Mouse (Mus musculus) spleen, postnatal 10 days (tissue): Measurements from ENCODE around the gene Luc7l3.

Source experiments
- DNase-seq, 2 experiments: peaks; one replicate each; pipeline ENCODE4 v3.0.0; 2021 to 2022; ENCODE audit warnings: low spot score in 2 of 2

Gene Luc7l3

DNA sequence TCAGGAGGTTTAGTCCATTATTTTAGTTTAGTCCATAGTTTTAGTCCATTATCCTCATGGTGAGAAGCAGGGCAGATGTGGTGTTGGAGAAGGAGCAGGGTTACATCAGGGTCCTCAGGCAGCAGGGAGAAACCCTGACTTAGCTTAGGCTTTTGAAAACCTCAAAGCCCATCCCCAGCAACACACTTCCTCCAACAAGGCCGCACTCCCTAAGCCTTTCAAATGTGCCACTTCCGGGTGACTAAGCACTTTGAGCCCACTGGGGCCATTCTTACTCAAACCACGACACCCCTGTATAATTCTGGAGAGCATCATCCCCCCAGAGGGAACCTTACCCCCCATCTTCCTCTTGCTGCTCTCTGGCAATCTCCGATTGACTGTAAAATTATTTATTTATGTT lies 62.0 kb downstream of the Luc7l3 start:
- no peak for DNase-seq

DNA sequence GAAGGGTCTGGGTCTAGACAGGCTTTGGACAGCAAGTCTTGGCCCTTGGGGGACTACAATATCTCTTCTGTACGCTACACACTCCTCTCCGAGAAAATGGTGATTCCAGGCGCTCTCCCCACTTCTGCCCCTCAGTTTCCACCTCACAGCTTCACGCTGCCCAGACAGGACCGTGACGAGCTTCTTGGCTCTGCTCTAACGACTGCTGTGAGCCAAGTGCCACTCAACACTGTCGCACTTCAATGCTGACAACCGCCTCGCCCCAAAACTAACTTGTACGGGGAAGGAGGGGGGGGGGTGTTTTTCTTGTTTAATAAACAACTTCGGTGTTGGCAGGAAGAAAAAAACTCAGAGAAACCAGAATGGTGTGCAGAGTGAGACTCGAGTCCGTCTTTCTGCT lies 63.8 kb downstream of the Luc7l3 start:
- DNase-seq: no peak

DNA sequence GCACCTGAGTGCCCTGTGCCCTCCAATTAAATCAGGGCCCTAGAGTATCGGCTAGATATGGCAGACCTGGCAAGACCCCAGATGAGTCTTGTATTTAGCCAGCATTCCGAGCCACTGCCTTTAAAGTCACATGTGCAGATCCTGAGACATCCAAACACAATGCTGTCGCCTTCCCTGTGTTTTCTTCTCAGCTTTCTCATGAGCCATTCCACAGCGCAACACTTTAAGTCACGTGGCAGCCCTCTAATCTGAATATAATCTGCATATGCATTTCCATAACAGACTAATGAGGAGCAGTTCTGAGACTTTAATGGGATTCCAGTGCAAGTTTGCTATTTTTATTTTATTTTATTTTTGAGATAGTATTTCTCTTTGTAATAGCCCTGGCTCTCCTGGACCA lies 66.1 kb downstream of the Luc7l3 start:
- DNase-seq: no peak

DNA sequence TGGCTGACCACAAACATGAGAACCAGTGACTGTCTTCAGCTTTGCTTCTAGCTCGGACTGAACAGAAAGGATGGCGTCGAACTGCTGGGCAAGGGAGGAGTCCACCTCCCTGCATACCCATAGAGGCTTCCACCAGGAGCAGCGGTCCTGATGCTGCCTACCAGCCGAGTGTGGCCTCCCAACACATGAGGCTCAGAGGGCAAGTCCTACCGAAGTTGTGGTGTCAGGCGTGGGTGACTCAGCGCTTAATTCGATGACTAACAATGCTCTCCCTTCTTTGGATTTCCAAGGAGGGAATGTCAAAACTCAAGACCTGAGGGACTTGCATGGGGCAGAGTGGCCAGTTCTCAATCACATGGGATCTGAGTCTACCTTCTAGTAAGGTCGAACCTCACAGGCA lies 68.1 kb downstream of the Luc7l3 start:
- DNase-seq: no peak

DNA sequence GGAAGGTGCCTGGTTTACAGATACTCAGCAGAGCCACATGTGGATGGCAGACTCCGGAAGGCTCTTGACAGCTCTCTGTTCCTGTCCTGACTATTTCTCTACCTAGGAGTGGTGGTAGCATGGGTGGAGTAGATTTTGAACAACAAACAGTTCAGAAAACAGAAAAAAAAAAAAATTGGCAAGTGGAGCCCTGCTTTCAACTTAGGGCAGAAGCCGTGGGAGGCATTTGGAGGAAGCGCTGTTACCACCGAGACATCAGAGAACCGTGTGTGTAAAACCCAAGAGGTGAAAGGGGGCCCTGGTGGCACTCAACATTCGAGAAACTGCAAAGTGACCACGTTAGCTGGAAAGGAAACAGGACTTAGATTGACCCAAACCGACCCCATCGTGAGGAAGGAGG lies 68.6 kb downstream of the Luc7l3 start:
- no peak for DNase-seq

DNA sequence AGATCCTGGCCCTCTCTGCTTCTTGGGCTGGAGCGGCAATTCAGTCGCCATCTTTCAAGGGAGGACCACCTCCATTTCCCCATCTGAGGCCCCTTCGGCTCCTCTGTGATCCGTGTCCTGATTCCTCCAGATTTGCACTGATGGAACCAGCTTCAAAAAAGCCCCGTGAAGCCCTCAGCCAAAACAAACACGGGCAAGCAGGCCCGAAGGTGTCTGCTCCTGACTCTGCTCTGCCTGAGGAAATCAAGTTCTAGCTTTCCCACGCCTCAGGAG lies 75.1 kb downstream of the Luc7l3 start:
- no peak for DNase-seq

DNA sequence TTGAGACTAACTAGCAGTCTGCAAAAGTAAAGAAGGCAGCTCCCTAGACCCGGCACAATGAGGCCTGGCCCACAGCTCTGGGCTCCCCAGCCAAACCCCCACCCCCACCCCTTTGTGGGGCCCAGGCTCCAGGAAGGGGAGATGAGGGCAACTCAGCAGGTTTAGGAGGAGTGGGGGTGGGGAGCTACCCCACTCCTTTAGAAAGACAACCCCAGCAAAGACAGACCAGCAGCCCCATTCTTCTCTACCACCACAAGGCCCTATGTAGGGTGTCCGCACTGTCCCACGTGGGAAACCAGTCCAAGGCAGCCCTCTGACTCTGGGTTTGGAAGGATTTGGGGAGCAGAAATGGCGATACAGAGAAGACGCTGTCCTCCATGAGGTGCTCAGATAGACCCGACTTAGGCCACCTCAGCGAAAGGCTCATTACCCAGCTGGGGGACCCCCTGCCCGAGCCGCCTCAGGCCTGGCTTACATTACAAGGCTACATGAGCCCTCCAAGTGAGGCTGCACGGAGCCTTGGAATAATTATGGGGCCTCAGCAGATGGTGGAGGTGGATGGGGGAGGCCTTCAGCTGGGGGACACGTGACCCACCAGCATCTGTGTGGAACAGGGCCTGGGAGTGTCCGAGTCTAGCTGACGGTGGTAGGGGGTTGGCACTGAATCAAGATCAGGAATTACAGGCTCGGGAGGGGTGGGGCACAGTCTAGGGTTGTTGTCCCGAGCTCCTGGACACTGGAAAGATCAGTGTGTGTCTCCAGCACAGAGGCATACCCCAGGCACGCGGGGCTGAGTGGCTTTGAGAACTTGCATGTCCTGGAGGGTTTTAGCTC lies 75.6 kb downstream of the Luc7l3 start, which contains the start of gene Wfikkn2:
TSS of gene Wfikkn2 (minus strand) at position 51 of the 834 bp plus-strand sequence.
- no peak for DNase-seq

DNA sequence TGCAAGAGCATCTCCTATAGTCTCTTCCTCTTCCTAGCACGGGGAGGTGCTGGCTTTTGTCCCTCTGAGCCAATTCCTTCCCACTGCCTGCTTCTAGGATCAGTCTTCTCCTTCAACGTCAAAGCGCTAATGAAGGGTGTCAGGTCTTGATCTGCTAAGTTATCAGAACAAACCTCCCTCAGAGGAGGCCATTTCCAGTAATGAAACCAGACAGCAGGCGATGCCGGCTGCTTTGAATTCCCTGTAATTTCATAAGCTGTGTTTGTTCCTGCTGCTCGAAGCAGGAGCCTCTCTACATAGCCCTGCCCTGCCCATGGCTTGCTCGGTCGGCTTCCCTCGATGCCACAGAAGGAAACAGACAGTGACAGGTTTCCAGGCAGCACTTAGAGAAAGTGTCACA lies 77.4 kb downstream of the Luc7l3 start:
- no peak for DNase-seq

DNA sequence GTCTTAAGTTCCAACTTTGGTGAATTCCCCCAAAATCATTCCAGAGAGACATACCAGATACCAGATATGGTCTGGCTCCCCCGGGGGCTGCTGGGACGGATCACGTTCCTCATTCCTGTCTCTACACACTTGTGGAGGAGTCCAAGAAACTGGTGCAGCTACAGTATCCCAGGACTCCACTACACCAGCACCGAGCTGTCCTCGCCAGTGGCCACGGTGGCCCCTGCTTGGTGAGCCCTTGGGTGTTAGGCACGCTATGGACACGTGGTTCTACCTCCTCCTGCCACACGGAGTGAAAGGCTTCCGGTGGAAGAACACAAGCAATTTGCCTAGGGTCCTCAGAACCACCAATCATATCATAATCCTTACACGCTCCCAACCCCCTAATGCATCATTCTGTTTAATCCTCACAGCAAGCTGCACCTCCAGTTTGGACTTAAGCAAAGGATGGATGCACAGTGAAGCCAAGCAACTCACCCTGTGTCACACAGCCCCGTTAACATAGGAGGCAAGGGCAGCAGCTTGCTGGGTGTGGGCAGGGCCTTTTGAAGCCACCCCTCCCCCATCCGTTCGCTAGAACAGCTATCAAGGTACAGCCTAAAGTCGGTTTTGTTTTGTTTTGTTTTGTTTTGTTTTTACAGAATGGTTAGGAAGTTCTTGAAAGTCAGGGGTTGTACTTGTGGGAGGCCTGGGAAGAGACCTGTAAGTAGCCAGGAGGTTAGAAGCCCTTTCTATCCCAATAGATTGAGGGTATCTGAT lies 78.2 kb downstream of the Luc7l3 start:
- DNase-seq: no peak

DNA sequence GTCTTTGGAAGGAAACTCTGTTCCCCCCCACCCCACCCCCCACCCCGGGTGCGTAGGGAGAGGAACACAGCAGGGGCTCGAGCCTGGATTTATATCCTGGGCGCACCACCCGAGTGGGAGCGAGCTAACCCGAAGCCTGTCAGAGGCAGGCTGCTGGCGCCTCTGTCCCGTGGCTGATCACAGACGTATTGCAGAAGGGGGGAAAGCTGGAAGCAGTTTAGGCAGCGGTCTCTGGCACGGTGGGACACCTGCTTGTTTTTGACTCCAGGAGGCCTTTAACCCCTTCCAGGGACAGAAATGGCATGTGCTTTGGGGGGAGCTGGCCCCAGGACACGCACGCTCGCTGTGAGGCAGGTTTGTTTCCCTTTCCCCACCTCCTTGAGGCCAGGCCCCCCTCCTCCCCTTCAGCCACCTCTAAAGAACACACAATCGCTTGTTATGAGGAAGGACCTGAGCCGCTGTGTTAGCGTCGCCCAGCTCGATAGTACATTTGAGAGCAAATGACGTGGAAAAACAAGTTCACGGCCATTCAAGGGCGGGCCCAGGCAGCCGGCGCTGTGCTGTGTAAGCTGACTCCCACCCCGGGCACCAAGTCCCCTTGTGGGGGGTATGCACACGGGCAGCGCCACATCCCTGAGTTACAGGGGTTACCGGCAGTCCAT lies 78.9 kb downstream of the Luc7l3 start:
- DNase-seq: no peak

DNA sequence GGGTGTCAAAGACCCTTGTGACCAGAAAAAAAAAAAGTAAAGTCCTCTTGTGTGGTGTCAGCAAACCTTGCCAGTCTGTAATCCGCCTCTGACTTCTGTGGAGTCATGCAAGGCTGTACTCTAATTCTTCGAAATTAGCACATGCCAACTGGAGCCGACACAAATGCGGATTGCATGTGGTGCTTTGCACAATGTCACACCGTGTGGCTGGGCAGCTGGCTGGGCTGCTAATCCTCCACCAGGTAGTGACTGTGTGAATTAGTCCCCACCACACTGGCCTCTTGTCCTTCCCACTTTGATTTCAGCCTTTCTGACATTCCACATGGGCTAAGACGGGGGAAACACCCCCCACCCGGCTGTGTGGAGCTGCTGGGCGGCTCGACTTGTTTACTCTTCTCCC lies 82.1 kb downstream of the Luc7l3 start:
- DNase-seq: no peak

DNA sequence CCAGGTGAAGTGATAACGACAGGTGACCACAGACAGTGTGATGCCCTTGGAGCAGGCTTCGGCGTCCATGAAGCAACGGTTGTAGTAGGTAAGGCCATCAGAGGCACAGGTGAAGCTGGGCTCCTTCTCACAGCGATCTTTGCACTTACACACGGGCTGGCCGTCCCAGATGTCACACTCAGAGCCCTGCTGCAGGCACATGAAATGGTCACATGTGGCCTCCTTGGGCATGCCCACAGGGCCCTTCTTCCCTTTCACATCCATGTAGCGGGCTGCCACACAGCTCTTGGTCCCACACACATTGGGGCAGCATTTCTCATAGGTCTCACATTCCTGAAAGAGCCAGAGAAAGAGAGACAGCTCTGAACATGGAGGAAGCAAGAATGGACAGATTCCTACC lies 83.0 kb downstream of the Luc7l3 start:
- no peak for DNase-seq
